Mouse (Mus musculus) kidney, adult 2 months (tissue): Measurements from ENCODE around the gene 1700018B08Rik.

Source experiments
- CTCF ChIP-seq: fragments of 200-500 bp; conservative IDR thresholded peaks from 2 replicates; pipeline ENCODE4 v1.5.1; 2011; ENCODE audit warnings: low read depth, mild to moderate bottlenecking, control low read depth, low read length, moderate library complexity, mixed read lengths; ENCODE audit not compliant: insufficient read depth, insufficient read length
- POLR2A ChIP-seq: fragments of 200-500 bp; IDR thresholded peaks from one replicate; pipeline ENCODE4 v1.6.1; 2011; ENCODE audit warnings: low read depth, low read length, control low read depth

GRCm38 (mm10) chr8:121511751-121512150 is 32.4 kb downstream of the 1700018B08Rik start:
- TF ChIP-seq POLR2A, result no peak
- no peak for TF ChIP-seq CTCF
